Mouse (Mus musculus): ENCODE measurements around the gene Atp8b3. TPM values are rescaled to one million over a fixed set of nuclear protein-coding genes. Genes with fewer than 3 reads are reported as not detected.

Gene Atp8b3
- polyA plus RNA-seq, 1 experiment from 2014 or later = 0.84 TPM

DNA sequence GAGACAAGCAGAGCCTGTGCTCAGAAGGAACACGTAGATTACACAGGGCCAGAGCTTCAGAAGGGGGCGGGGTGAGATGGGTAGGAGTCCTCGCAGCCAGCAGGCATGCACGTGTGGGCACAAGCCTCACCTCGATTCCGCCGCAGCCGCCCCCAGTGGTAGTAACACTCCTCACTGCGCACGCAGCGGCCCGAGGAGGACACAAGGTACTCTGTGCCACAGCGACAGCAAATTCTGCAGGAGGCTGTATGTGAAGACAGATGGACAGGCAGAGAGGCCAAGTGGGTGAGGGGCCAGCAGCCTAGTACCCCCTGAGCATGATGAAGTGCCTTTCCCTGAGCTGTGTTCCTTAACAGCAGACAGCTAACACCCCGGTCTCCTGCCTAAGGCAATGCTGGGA, 4.9 kb upstream of the Atp8b3 start:
- no peaks in the 10 kb centered on the region for H3K27me3 ChIP-seq (ENCODE audit: control insufficient read depth, insufficient read depth, low read length)
- no peak overlapping the region for H3K9ac ChIP-seq (ENCODE audit: low read length)
- H3K36me3 ChIP-seq (ENCODE audit: control insufficient read depth, insufficient read depth, low read length) = peaks cover 28% of the 10 kb centered on the region
- no peak for DNase-seq (ENCODE audit: low spot score)
- H3K27ac ChIP-seq (ENCODE audit: low read depth, low read length) = no peak overlapping the region
- H3K9me3 ChIP-seq (ENCODE audit: control insufficient read depth, low read length) = no peaks in the 10 kb centered on the region
- no peak overlapping the region for H3K4me2 ChIP-seq (ENCODE audit: low read depth)
- WGBS = 96% methylated on average over 14 of the region's 14 CpGs
- ATAC-seq (ENCODE audit: insufficient read depth, low FRiP score, low TSS enrichment) = no peak
- H3K4me1 ChIP-seq (ENCODE audit: control insufficient read depth, insufficient read depth, low read length) = no peaks in the 10 kb centered on the region
- no peak overlapping the region for H3K4me3 ChIP-seq (ENCODE audit: low read depth, low read length)

GRCm38 (mm10) chr10:80539493-80539892, 569 bp upstream of the Atp8b3 start:
- Histone ChIP-seq H3K4me2 (ENCODE audit: low read depth) (no peak overlapping the region), H3K9me3 (ENCODE audit: control insufficient read depth, low read length) (no peaks in the 10 kb centered on the region), H3K4me1 (ENCODE audit: control insufficient read depth, insufficient read depth, low read length) (no peaks in the 10 kb centered on the region), H3K4me3 (ENCODE audit: low read depth, low read length) (no peak overlapping the region), H3K36me3 (ENCODE audit: control insufficient read depth, insufficient read depth, low read length) (peaks cover 15% of the 10 kb centered on the region), H3K9ac (ENCODE audit: low read length) (no peak overlapping the region), H3K27me3 (ENCODE audit: control insufficient read depth, insufficient read depth, low read length) (peaks cover 21% of the 10 kb centered on the region), H3K27ac (ENCODE audit: low read depth, low read length) (no peak overlapping the region)
- no peak for DNase-seq (ENCODE audit: low spot score)
- no peak for ATAC-seq (ENCODE audit: insufficient read depth, low FRiP score, low TSS enrichment)
- 54% methylated on average over 5 of the region's 5 CpGs for WGBS

- Histone ChIP-seq H3K27ac (ENCODE audit: low read depth, low read length) (no peak overlapping the region), H3K9ac (ENCODE audit: low read length) (no peak overlapping the region), H3K4me1 (ENCODE audit: control insufficient read depth, insufficient read depth, low read length) (no peaks in the 10 kb centered on the region), H3K4me3 (ENCODE audit: low read depth, low read length) (no peak overlapping the region), H3K36me3 (ENCODE audit: control insufficient read depth, insufficient read depth, low read length) (peaks cover 6% of the 10 kb centered on the region), H3K9me3 (ENCODE audit: control insufficient read depth, low read length) (no peaks in the 10 kb centered on the region), H3K4me2 (ENCODE audit: low read depth) (no peak overlapping the region), H3K27me3 (ENCODE audit: control insufficient read depth, insufficient read depth, low read length) (peaks cover 21% of the 10 kb centered on the region)
- no peak for DNase-seq (ENCODE audit: low spot score)
- 56% methylated on average over 5 of the region's 5 CpGs for WGBS
- ATAC-seq (ENCODE audit: insufficient read depth, low FRiP score, low TSS enrichment) = no peak
Measured at GRCm38 (mm10) chr10:80538180-80538579, 744 bp downstream of the Atp8b3 start.

- Histone ChIP-seq H3K9ac (ENCODE audit: low read length) (no peak overlapping the region), H3K36me3 (ENCODE audit: control insufficient read depth, insufficient read depth, low read length) (no peaks in the 10 kb centered on the region), H3K4me1 (ENCODE audit: control insufficient read depth, insufficient read depth, low read length) (no peaks in the 10 kb centered on the region), H3K9me3 (ENCODE audit: control insufficient read depth, low read length) (no peaks in the 10 kb centered on the region), H3K4me2 (ENCODE audit: low read depth) (no peak overlapping the region), H3K27ac (ENCODE audit: low read depth, low read length) (no peak overlapping the region), H3K4me3 (ENCODE audit: low read depth, low read length) (no peak overlapping the region), H3K27me3 (ENCODE audit: control insufficient read depth, insufficient read depth, low read length) (peaks cover 21% of the 10 kb centered on the region)
- ATAC-seq (ENCODE audit: insufficient read depth, low FRiP score, low TSS enrichment) (no peak), DNase-seq (ENCODE audit: low spot score) (no peak)
- 7% methylated on average over 13 of the region's 13 CpGs for WGBS
Measured at GRCm38 (mm10) chr10:80535711-80536110, 3.2 kb downstream of the Atp8b3 start.

GRCm38 (mm10) chr10:80535071-80535470, 3.9 kb downstream of the Atp8b3 start:
- H3K27me3 ChIP-seq (ENCODE audit: control insufficient read depth, insufficient read depth, low read length) = peaks cover 21% of the 10 kb centered on the region
- H3K4me3 ChIP-seq (ENCODE audit: low read depth, low read length) = no peak overlapping the region
- H3K9ac ChIP-seq (ENCODE audit: low read length) = no peak overlapping the region
- H3K9me3 ChIP-seq (ENCODE audit: control insufficient read depth, low read length) = no peaks in the 10 kb centered on the region
- no peak overlapping the region for H3K27ac ChIP-seq (ENCODE audit: low read depth, low read length)
- no peak overlapping the region for H3K4me2 ChIP-seq (ENCODE audit: low read depth)
- WGBS = 8% methylated on average over 14 of the region's 14 CpGs
- no peak for DNase-seq (ENCODE audit: low spot score)
- ATAC-seq (ENCODE audit: insufficient read depth, low FRiP score, low TSS enrichment) = no peak
- no peaks in the 10 kb centered on the region for H3K4me1 ChIP-seq (ENCODE audit: control insufficient read depth, insufficient read depth, low read length)
- H3K36me3 ChIP-seq (ENCODE audit: control insufficient read depth, insufficient read depth, low read length) = no peaks in the 10 kb centered on the region

DNA sequence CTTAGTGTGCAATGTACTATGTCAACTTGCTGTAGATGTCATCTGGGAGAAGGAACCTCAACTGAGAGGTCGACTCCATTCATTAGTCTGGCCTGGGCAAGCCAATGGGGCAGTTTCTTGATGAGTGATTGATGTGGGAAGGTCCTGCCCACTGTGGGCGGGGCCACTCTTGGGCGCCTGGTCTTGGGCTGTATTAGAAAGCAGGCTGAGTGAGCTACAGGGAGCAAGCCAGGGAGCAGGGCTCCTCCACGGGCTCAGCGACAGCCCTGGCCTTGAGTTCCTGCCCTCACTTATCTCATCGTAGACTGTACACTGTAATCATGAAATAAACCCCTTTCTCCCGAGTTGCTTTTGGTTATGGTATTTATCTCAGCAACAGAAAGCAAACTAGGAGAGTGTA, 5.2 kb downstream of the Atp8b3 start:
- Histone ChIP-seq H3K4me1 (ENCODE audit: control insufficient read depth, insufficient read depth, low read length) (no peaks in the 10 kb centered on the region), H3K27me3 (ENCODE audit: control insufficient read depth, insufficient read depth, low read length) (peaks cover 21% of the 10 kb centered on the region), H3K4me3 (ENCODE audit: low read depth, low read length) (no peak overlapping the region), H3K36me3 (ENCODE audit: control insufficient read depth, insufficient read depth, low read length) (no peaks in the 10 kb centered on the region), H3K4me2 (ENCODE audit: low read depth) (no peak overlapping the region), H3K9ac (ENCODE audit: low read length) (no peak overlapping the region), H3K9me3 (ENCODE audit: control insufficient read depth, low read length) (no peaks in the 10 kb centered on the region), H3K27ac (ENCODE audit: low read depth, low read length) (no peak overlapping the region)
- no peak for ATAC-seq (ENCODE audit: insufficient read depth, low FRiP score, low TSS enrichment)
- no peak for DNase-seq (ENCODE audit: low spot score)
- 15% methylated on average over 7 of the region's 7 CpGs for WGBS

DNA sequence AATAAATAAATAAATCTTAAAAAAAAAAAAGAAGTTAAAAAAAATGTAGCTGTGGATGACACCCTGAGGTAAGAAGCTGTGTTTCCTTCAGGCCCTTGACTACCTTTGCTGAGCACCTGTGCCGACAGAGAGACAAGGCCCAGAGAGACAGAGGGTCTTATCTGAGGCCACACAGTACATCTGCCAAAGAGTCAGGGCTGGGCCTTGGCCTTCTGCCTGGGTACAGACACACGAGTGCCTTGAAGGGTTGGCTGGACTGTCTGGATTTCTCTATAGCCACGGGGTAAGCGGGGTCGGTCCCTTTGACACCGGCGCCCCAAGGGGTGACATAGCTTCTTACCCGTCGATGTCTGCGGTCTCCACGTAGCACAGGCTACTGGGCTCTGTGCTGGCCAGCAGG, 6.1 kb downstream of the Atp8b3 start:
- no peak for DNase-seq (ENCODE audit: low spot score)
- H3K27ac ChIP-seq (ENCODE audit: low read depth, low read length) = no peak overlapping the region
- ATAC-seq (ENCODE audit: insufficient read depth, low FRiP score, low TSS enrichment) = no peak
- H3K27me3 ChIP-seq (ENCODE audit: control insufficient read depth, insufficient read depth, low read length) = peaks cover 17% of the 10 kb centered on the region
- no peak overlapping the region for H3K9ac ChIP-seq (ENCODE audit: low read length)
- no peaks in the 10 kb centered on the region for H3K4me1 ChIP-seq (ENCODE audit: control insufficient read depth, insufficient read depth, low read length)
- H3K4me2 ChIP-seq (ENCODE audit: low read depth) = no peak overlapping the region
- no peaks in the 10 kb centered on the region for H3K36me3 ChIP-seq (ENCODE audit: control insufficient read depth, insufficient read depth, low read length)
- 89% methylated on average over 11 of the region's 11 CpGs for WGBS
- H3K9me3 ChIP-seq (ENCODE audit: control insufficient read depth, low read length) = no peaks in the 10 kb centered on the region
- no peak overlapping the region for H3K4me3 ChIP-seq (ENCODE audit: low read depth, low read length)

GRCm38 (mm10) chr10:80526172-80526571, 12.8 kb downstream of the Atp8b3 start:
- ATAC-seq (ENCODE audit: insufficient read depth, low FRiP score, low TSS enrichment) (peak; percentile 86), DNase-seq (ENCODE audit: low spot score) (peak; percentile 60)
- 34% methylated on average over 9 of the region's 9 CpGs for WGBS
- no peak overlapping the region for H3K9ac ChIP-seq (ENCODE audit: low read length)
- no peak overlapping the region for H3K27ac ChIP-seq (ENCODE audit: low read depth, low read length)
- no peaks in the 10 kb centered on the region for H3K36me3 ChIP-seq (ENCODE audit: control insufficient read depth, insufficient read depth, low read length)
- peak overlapping the region; percentile 29; the same call in 1 of the 2 replicates for H3K4me2 ChIP-seq (ENCODE audit: low read depth)
- H3K4me1 ChIP-seq (ENCODE audit: control insufficient read depth, insufficient read depth, low read length) = no peaks in the 10 kb centered on the region
- H3K9me3 ChIP-seq (ENCODE audit: control insufficient read depth, low read length) = 0 out of 2 replicates have a peak, but pooled peaks cover 2% of the 10 kb centered on the region
- peak overlapping the region; percentile 16 for H3K4me3 ChIP-seq (ENCODE audit: low read depth, low read length)
- H3K27me3 ChIP-seq (ENCODE audit: control insufficient read depth, insufficient read depth, low read length) = no peaks in the 10 kb centered on the region

DNA sequence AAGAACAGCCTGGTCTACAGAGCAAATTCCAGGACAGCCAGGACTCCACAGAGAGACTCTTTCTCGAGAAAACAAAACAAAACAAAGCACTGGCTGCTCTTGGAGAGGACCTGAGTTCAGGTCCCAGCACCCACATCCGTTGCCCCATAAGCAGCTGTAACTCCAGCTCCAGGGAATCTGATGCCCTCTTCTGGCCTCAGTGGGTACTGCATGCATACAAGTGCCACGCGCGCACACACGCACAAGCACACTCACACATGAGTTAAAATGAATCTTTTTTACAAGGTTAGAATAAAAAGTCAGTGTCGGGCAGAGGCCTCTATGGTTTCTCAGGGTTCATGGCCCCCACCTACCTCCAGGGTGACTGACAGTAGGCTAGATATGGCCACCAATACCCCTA, 15.6 kb downstream of the Atp8b3 start:
- Histone ChIP-seq H3K4me3 (ENCODE audit: low read depth, low read length) (no peak overlapping the region), H3K36me3 (ENCODE audit: control insufficient read depth, insufficient read depth, low read length) (no peaks in the 10 kb centered on the region; the same call in 1 of the 2 replicates), H3K9ac (ENCODE audit: low read length) (no peak overlapping the region), H3K4me1 (ENCODE audit: control insufficient read depth, insufficient read depth, low read length) (no peaks in the 10 kb centered on the region), H3K27me3 (ENCODE audit: control insufficient read depth, insufficient read depth, low read length) (no peaks in the 10 kb centered on the region), H3K9me3 (ENCODE audit: control insufficient read depth, low read length) (0 out of 2 replicates have a peak, but pooled peaks cover 2% of the 10 kb centered on the region), H3K4me2 (ENCODE audit: low read depth) (no peak overlapping the region), H3K27ac (ENCODE audit: low read depth, low read length) (no peak overlapping the region)
- DNase-seq (ENCODE audit: low spot score) (no peak), ATAC-seq (ENCODE audit: insufficient read depth, low FRiP score, low TSS enrichment) (no peak)
- WGBS = 93% methylated on average over 7 of the region's 7 CpGs
